Mouse (Mus musculus) midbrain, embryonic 11.5 days (tissue): ENCODE measurements around the gene Slc22a23. TPM values are rescaled to one million over a fixed set of nuclear protein-coding genes. Genes with fewer than 3 reads are reported as not detected.

Source experiments
- ATAC-seq: fragments of 200-750 bp; cut with Nextera tagmentation; 2 replicates; pipeline ENCODE4 v1.8.0; 2017; ENCODE audit warnings: moderate TSS enrichment, moderate library complexity; ENCODE audit not compliant: low FRiP score
- DNase-seq: peaks from one replicate; pipeline ENCODE4 v3.0.0; 2015; ENCODE audit warnings: low spot score; ENCODE audit errors: missing footprints
- H3K27ac ChIP-seq: fragments of 300-500 bp; sonication (generic); 2 replicates; pipeline ENCODE4 v1.5.1; 2014; ENCODE audit warnings: low read depth, low read length
- H3K27me3 ChIP-seq: fragments of 300-500 bp; sonication (generic); 2 replicates; pipeline ENCODE4 v1.6.1; 2014; ENCODE audit warnings: mild to moderate bottlenecking, low read length, moderate library complexity, mixed read lengths; ENCODE audit not compliant: control insufficient read depth, insufficient read depth
- H3K36me3 ChIP-seq: fragments of 300-500 bp; sonication (generic); 2 replicates; pipeline ENCODE4 v1.6.1; 2014; ENCODE audit warnings: mild to moderate bottlenecking, low read length, moderate library complexity, mixed read lengths; ENCODE audit not compliant: control insufficient read depth, insufficient read depth
- H3K4me1 ChIP-seq: fragments of 300-500 bp; sonication (generic); 2 replicates; pipeline ENCODE4 v1.6.1; 2014; ENCODE audit warnings: low read length; ENCODE audit not compliant: control insufficient read depth, insufficient read depth
- H3K4me2 ChIP-seq: fragments of 300-500 bp; sonication (generic); 2 replicates; pipeline ENCODE4 v1.6.1; 2014; ENCODE audit warnings: mild to moderate bottlenecking, moderate library complexity
- H3K4me3 ChIP-seq: fragments of 300-500 bp; sonication (generic); 2 replicates; pipeline ENCODE4 v1.5.1; 2014; ENCODE audit warnings: low read depth, low read length
- H3K9ac ChIP-seq: fragments of 300-500 bp; sonication (generic); 2 replicates; pipeline ENCODE4 v1.6.1; 2014; ENCODE audit warnings: low read length
- H3K9me3 ChIP-seq: fragments of 300-500 bp; sonication (generic); 2 replicates; pipeline ENCODE4 v1.6.1; 2016; ENCODE audit warnings: low read length; ENCODE audit not compliant: control insufficient read depth
- WGBS: fragments of 180-500 bp; shearing (Covaris S2); extraction: QIAGEN DNeasy Blood & Tissue Kit; methylation state at CpG from one replicate; pipeline ENCODE4 v1.1.7; 2014; 5-methylcytosine and 5-hydroxymethylcytosine counted together
- polyA plus RNA-seq: library from polyadenylated mRNA; unstranded; fragments of >200 nt; fragmentation: Nextera tagmentation; extraction: Ambion mirVana; gene quantifications from 2 replicates; pipeline ENCODE4 v1.2.1, GENCODE M21; 2014

Gene Slc22a23
- polyA plus RNA-seq, 1 experiment from 2014 or later = 18.5 TPM

DNA sequence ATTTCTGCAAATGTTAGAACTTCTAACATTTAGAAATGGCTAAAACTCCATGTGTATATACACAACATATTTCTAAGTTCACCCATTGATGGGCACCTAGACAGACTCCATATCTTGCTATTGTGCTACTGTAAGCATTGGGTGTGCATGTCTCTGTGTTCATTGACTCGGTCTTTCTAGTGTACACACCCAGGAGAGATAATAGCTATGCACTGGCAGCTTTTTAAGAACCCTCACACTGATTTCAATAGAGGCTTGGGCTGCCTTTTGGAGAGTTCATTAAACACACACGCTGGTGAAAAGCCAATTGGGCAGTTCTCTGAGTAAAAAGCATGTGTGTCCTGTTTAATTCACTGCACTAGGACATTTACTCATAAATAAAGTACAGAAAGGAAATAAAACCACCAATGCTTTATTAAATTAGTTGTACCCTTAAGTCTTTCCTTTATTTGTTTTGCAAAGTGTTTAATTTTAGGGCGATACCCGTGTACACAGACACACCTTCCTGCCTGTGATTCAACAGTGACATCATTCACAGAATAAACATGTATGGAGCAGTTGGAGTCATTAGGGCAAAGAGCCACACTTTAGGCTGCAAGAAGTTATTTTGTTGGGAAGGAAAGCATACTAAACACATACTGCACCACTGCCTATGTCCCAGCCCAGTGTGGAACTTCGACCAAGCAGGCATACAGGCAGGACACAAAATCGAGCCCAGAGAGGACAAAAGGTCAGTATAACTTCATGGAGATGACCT lies 137.1 kb downstream of the Slc22a23 start:
- Histone ChIP-seq H3K36me3 (peaks cover 4% of the 10 kb centered on the region; the same call in 1 of the 2 replicates), H3K4me2 (no peak overlapping the region), H3K4me1 (no peaks in the 10 kb centered on the region), H3K4me3 (no peak overlapping the region), H3K27ac (no peak overlapping the region), H3K9me3 (no peaks in the 10 kb centered on the region), H3K9ac (no peak overlapping the region), H3K27me3 (no peaks in the 10 kb centered on the region)
- 87% methylated on average over 6 of the region's 6 CpGs for WGBS
- DNase-seq = no peak
- ATAC-seq = no peak

GRCm38 (mm10) chr13:34205216-34205615 lies 139.8 kb downstream of the Slc22a23 start:
- ATAC-seq (no peak), DNase-seq (no peak)
- H3K9ac ChIP-seq = no peak overlapping the region
- H3K27me3 ChIP-seq = no peaks in the 10 kb centered on the region
- H3K9me3 ChIP-seq = no peaks in the 10 kb centered on the region
- no peak overlapping the region for H3K27ac ChIP-seq
- H3K36me3 ChIP-seq = peaks cover 2% of the 10 kb centered on the region; the same call in 1 of the 2 replicates
- 88% methylated on average over 3 of the region's 3 CpGs for WGBS
- no peak overlapping the region for H3K4me3 ChIP-seq
- no peaks in the 10 kb centered on the region for H3K4me1 ChIP-seq
- no peak overlapping the region for H3K4me2 ChIP-seq

GRCm38 (mm10) chr13:34195676-34196075 lies 149.3 kb downstream of the Slc22a23 start:
- Histone ChIP-seq H3K9me3 (no peaks in the 10 kb centered on the region), H3K4me1 (peaks cover 13% of the 10 kb centered on the region), H3K36me3 (peaks cover 9% of the 10 kb centered on the region), H3K27ac (no peak overlapping the region), H3K4me3 (no peak overlapping the region), H3K4me2 (no peak overlapping the region), H3K27me3 (no peaks in the 10 kb centered on the region), H3K9ac (no peak overlapping the region)
- 100% methylated on average over 1 of the region's 1 CpGs for WGBS
- ATAC-seq (no peak), DNase-seq (no peak)

- Histone ChIP-seq H3K9ac (no peak overlapping the region), H3K27me3 (no peaks in the 10 kb centered on the region), H3K4me2 (no peak overlapping the region), H3K4me1 (peaks cover 13% of the 10 kb centered on the region), H3K27ac (peak overlapping the region; percentile 30; the same call in 1 of the 2 replicates), H3K36me3 (peaks cover 9% of the 10 kb centered on the region), H3K4me3 (no peak overlapping the region), H3K9me3 (no peaks in the 10 kb centered on the region)
- 50% methylated on average over 8 of the region's 8 CpGs for WGBS
- peak; percentile 86 for DNase-seq
- peak; percentile 67; the same call in 1 of the 2 replicates for ATAC-seq
Measured at GRCm38 (mm10) chr13:34193384-34193783, 151.6 kb downstream of the Slc22a23 start.

DNA sequence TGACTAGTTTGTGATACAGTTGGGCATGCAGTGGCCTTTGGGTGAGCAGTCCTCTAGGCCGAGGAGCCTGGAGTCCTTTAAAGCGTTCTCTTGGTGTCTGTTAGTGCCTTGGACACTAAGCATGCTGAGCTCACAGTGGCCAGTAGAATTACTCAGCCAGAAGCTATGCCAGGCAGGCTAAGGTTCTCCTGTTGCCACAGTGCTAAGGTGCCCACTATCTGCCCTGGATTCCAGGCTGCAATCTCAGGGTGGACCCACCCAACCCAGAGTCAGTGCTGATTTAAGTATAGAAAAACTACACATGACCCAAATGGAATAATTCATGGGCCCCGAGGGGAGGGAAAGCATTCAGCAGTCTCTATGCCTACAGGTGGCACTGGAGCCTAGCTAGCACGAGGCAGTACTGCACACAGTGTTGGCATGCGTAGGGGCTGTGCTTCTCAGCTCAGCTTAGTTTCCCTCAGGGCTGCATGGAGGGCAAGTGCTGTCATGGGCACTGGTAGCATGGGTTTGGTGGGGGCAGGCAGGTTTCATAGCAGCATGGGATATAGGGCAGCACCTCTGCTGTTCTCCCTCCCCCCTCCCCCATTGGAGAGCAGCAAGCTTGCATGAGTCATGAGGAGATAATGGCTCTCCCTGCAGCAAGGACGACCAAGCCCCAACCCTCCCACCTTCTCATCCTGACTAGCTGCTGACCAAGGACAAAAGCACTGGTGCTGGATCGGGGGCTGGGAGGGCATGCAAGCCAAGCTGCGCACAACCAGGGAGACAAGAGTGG lies 152.4 kb downstream of the Slc22a23 start:
- peaks cover 9% of the 10 kb centered on the region for H3K36me3 ChIP-seq
- no peak overlapping the region for H3K9ac ChIP-seq
- H3K9me3 ChIP-seq = no peaks in the 10 kb centered on the region
- H3K4me1 ChIP-seq = peaks cover 13% of the 10 kb centered on the region
- H3K27ac ChIP-seq = 0 out of 2 replicates have a peak overlapping the region, but pooled peaks have one; percentile 30
- ATAC-seq (peak; percentile 52), DNase-seq (no peak)
- no peak overlapping the region for H3K4me2 ChIP-seq
- no peaks in the 10 kb centered on the region for H3K27me3 ChIP-seq
- 76% methylated on average over 8 of the region's 8 CpGs for WGBS
- H3K4me3 ChIP-seq = no peak overlapping the region

GRCm38 (mm10) chr13:34187571-34187970 lies 157.4 kb downstream of the Slc22a23 start:
- ATAC-seq (peak; percentile 86), DNase-seq (peak; percentile 95)
- Histone ChIP-seq H3K36me3 (peaks cover 3% of the 10 kb centered on the region; the same call in 1 of the 2 replicates), H3K9me3 (no peaks in the 10 kb centered on the region), H3K27me3 (no peaks in the 10 kb centered on the region), H3K4me3 (no peak overlapping the region), H3K27ac (no peak overlapping the region), H3K9ac (no peak overlapping the region), H3K4me1 (no peaks in the 10 kb centered on the region), H3K4me2 (no peak overlapping the region)
- 14% methylated on average over 5 of the region's 5 CpGs for WGBS

DNA sequence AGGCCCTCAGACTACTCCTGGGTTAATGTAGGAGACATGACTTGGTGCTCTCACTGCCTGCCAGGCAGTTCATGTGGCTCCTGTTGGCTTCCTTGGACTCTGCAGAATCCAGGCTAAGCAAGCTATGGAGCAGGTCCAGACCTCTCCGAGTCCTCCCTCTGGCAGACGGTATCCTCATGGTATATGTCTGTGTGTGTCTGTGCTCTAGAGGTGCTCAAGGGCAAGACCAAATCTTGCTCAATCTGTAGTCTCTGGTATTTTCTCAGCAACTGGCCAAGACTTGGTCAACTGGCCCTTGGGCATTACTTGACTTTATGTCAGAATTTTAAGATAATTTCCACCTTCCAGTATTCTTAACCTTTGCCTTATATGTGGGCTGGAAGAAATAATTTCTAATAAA lies 159.6 kb downstream of the Slc22a23 start:
- Histone ChIP-seq H3K4me2 (no peak overlapping the region), H3K4me1 (no peaks in the 10 kb centered on the region), H3K4me3 (no peak overlapping the region), H3K9me3 (no peaks in the 10 kb centered on the region), H3K36me3 (peaks cover 12% of the 10 kb centered on the region), H3K27me3 (no peaks in the 10 kb centered on the region), H3K9ac (no peak overlapping the region), H3K27ac (no peak overlapping the region)
- 85% methylated on average over 2 of the region's 2 CpGs for WGBS
- DNase-seq (no peak), ATAC-seq (no peak)

GRCm38 (mm10) chr13:34181624-34182023 lies 163.4 kb downstream of the Slc22a23 start:
- Histone ChIP-seq H3K9ac (no peak overlapping the region), H3K36me3 (peaks cover 12% of the 10 kb centered on the region)

GRCm38 (mm10) chr13:34174025-34174424 lies 171.0 kb downstream of the Slc22a23 start:
- no peak for DNase-seq
- Histone ChIP-seq H3K9me3 (no peaks in the 10 kb centered on the region), H3K4me2 (no peak overlapping the region), H3K4me3 (no peak overlapping the region), H3K36me3 (no peaks in the 10 kb centered on the region), H3K9ac (no peak overlapping the region), H3K27ac (no peak overlapping the region), H3K4me1 (no peaks in the 10 kb centered on the region), H3K27me3 (no peaks in the 10 kb centered on the region)
- ATAC-seq = no peak
- 93% methylated on average over 6 of the region's 6 CpGs for WGBS

More at GRCm38 (mm10) chr13:34181624-34182023, 163.4 kb downstream of the Slc22a23 start:
- ATAC-seq (no peak), DNase-seq (no peak)
- H3K4me3 ChIP-seq = no peak overlapping the region
- H3K27me3 ChIP-seq = no peaks in the 10 kb centered on the region
- no peaks in the 10 kb centered on the region for H3K4me1 ChIP-seq
- H3K4me2 ChIP-seq = no peak overlapping the region
- H3K27ac ChIP-seq = no peak overlapping the region
- WGBS = 89% methylated on average over 5 of the region's 5 CpGs
- H3K9me3 ChIP-seq = no peaks in the 10 kb centered on the region
